Mouse (Mus musculus) stomach, postnatal 0 days (tissue): Measurements from ENCODE around the gene Pcca.

ENCODE experiments used
- CTCF ChIP-seq: IDR thresholded peaks from 2 replicates; pipeline ENCODE4 v1.5.1; 2016; ENCODE audit warnings: antibody characterized with exemption, low read depth, mild to moderate bottlenecking, moderate library complexity
- EP300 ChIP-seq: optimal IDR thresholded peaks from 2 replicates; pipeline ENCODE3; 2016; ENCODE audit warnings: antibody characterized with exemption

DNA sequence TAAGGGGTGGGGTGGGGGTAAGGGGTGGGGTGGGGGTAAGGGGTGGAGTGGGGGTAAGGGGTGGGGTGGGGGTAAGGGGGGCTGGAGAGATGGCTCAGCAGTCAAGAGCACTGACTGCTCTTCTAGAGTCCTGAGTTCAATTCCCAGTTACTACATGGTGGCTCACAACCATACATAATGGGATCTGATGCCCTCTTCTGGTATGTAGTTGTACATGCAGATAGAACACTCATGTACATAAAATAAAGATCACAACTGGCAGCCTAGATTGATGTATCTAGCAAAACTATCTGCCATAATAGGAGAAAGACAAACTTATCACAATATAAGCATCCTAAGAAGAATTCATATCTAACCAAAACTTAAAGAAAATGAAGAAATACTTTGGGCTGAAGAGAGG lies 364.4 kb downstream of the Pcca start:
- TF ChIP-seq CTCF (peak; percentile 43; the same call in 1 of the 2 replicates), EP300 (no peak)
